Comparison of ENCODE assay signal across 21 mouse cellular contexts in the genomic region with DNA sequence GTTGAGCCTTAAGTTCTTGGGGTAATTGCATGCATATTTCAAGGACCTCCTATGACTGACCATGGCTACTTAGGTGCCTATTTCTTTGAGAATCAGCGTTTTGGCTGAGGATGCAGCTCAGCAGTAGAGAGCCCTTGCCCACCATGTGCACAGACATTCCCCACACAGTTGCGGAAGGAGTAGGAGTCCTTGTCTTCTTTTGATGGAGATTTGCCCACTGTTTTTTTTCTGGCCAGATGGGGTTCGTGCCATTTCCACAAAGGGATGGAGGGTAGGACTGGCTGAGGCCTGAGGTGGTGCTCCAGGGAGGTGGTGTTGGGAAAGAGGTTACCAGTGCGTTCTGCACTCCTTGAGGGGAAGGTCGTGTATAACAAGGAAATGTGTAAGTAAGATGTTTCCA.
DNase-seq lines count a peak whose midpoint lies in the region; ATAC-seq lines count a peak whose summit lies in the region.
"Had no signal": no experiment of that assay in that cellular context is flagged by ENCODE, and none has a peak within 500 bp of the region (broad histone marks: within the 10 kb centered on the region; RNA-seq: fewer than 3 reads in every experiment).

No protein-coding gene starts in this region.

- H3K4me3 ChIP-seq in heart, embryonic 10.5 days, result no peak overlapping the region
- H3K4me3 ChIP-seq in intestine, embryonic 14.5 days (ENCODE audit: low read depth, low read length), result no peak overlapping the region
- H3K4me3 ChIP-seq in intestine, embryonic 15.5 days (replicated peaks), result no peak overlapping the region

- no peak overlapping the region for H3K27ac ChIP-seq in heart, embryonic 10.5 days
- no peak overlapping the region for H3K27ac ChIP-seq in intestine, embryonic 14.5 days (ENCODE audit: low read depth)
- no peak overlapping the region for H3K27ac ChIP-seq in intestine, embryonic 15.5 days

- no peak overlapping the region for H3K4me2 ChIP-seq in intestine, embryonic 14.5 days (ENCODE audit: low read length)
- H3K4me2 ChIP-seq in intestine, embryonic 15.5 days (replicated peaks), result no peak overlapping the region

- peak; percentile 72 for DNase-seq in heart, adult 11 months
- DNase-seq in heart, postnatal 25 days (ENCODE audit: low spot score), result no peak
- DNase-seq in heart, embryonic 10.5 days (ENCODE audit: low spot score), result peak; percentile 63
- DNase-seq in heart, postnatal 4 days, result no peak
- peak; percentile 44 for DNase-seq in intestine, embryonic 14.5 days (ENCODE audit: low spot score)
- DNase-seq: adrenal gland, adult 2 months; adrenal gland, adult 8-10 months; adrenal gland, postnatal 10 days; adrenal gland, postnatal 14 days; adrenal gland, postnatal 25 days; adrenal gland, postnatal 36 days; B cell, adult 2 months; cerebellum, adult 11 months; cerebellum, adult 11-12 months; cerebellum, adult 18-20 months had no signal

- H3K9ac ChIP-seq in intestine, embryonic 14.5 days (ENCODE audit: low read length), result no peak overlapping the region
- H3K9ac ChIP-seq in intestine, embryonic 15.5 days, result no peak overlapping the region

- peaks cover 33% of the 10 kb centered on the region for H3K36me3 ChIP-seq in heart, embryonic 10.5 days
- H3K36me3 ChIP-seq in intestine, embryonic 14.5 days (ENCODE audit: control insufficient read depth, insufficient read depth, low read length), result peaks cover 49% of the 10 kb centered on the region
- no peaks in the 10 kb centered on the region; the same call in 1 of the 2 replicates for H3K36me3 ChIP-seq in intestine, embryonic 15.5 days

- no peaks in the 10 kb centered on the region; the same call in 1 of the 2 replicates for H3K4me1 ChIP-seq in heart, embryonic 10.5 days
- no peaks in the 10 kb centered on the region for H3K4me1 ChIP-seq in intestine, embryonic 14.5 days (replicated peaks; ENCODE audit: control insufficient read depth, insufficient read depth, low read length)
- no peaks in the 10 kb centered on the region for H3K4me1 ChIP-seq in intestine, embryonic 15.5 days (replicated peaks)

- WGBS in heart, embryonic 10.5 days, result 86% methylated on average over 5 of the region's 5 CpGs
- 89% methylated on average over 5 of the region's 5 CpGs for WGBS in intestine, embryonic 14.5 days
- WGBS in intestine, embryonic 15.5 days, result 90% methylated on average over 5 of the region's 5 CpGs

- ATAC-seq in intestine, embryonic 14.5 days (replicated peaks; ENCODE audit: low FRiP score, low TSS enrichment, low read depth), result no peak
- no peak for ATAC-seq in intestine, embryonic 15.5 days
- ATAC-seq: activated CD4-positive, CD25-positive, alpha-beta regulatory T cell, adult 4 months; CD4-positive, CD25-positive, alpha-beta regulatory T cell, adult 4 months; Patski had no signal

- no peaks in the 10 kb centered on the region for H3K27me3 ChIP-seq in heart, embryonic 10.5 days (ENCODE audit: insufficient read depth, poor library complexity, severe bottlenecking)
- no peaks in the 10 kb centered on the region for H3K27me3 ChIP-seq in intestine, embryonic 14.5 days (replicated peaks; ENCODE audit: control insufficient read depth, insufficient read depth, low read length)
- no peaks in the 10 kb centered on the region for H3K27me3 ChIP-seq in intestine, embryonic 15.5 days (replicated peaks)
- H3K27me3 ChIP-seq: CH12.LX, Patski had no signal

- intact Hi-C loops in heart, postnatal 25 days (cut with DNase I), result no loop called here

- no peaks in the 10 kb centered on the region for H3K9me3 ChIP-seq in heart, embryonic 10.5 days
- no peaks in the 10 kb centered on the region for H3K9me3 ChIP-seq in intestine, embryonic 14.5 days (ENCODE audit: control insufficient read depth, low read length)
- H3K9me3 ChIP-seq in intestine, embryonic 15.5 days, result no peaks in the 10 kb centered on the region
- H3K9me3 ChIP-seq: G1E had no signal

Comparison
In these comparisons a context has a peak if more than half of its experiments do, and no peak if none do; other contexts are left out.
1. DNase-seq: peak in heart, adult 11 months (single experiment), heart, embryonic 10.5 days (single experiment) and intestine, embryonic 14.5 days (single experiment); none in heart, postnatal 25 days (single experiment) and heart, postnatal 4 days (single experiment).